Mouse (Mus musculus) G1E (cell line): ENCODE results near the gene Snrnp25.

Experiments used
- CTCF ChIP-seq: IDR thresholded peaks from 2 replicates; pipeline ENCODE4 v1.5.1; 2012; ENCODE audit warnings: low read depth, low read length, inconsistent platforms, mixed read lengths
- GATA1 ChIP-seq: IDR thresholded peaks from 2 replicates; pipeline ENCODE4 v1.6.1; 2012; ENCODE audit warnings: borderline replicate concordance, low read length, inconsistent platforms, mixed read lengths
- POLR2AphosphoS5 ChIP-seq: IDR thresholded peaks from 2 replicates; pipeline ENCODE4 v1.6.1; 2012; ENCODE audit warnings: low read depth, low read length, inconsistent platforms; ENCODE audit not compliant: insufficient replicate concordance
- TAL1 ChIP-seq: conservative IDR thresholded peaks from 2 replicates; pipeline ENCODE4 v1.6.1; 2012; ENCODE audit warnings: low read depth, low read length, inconsistent platforms, mixed read lengths

DNA sequence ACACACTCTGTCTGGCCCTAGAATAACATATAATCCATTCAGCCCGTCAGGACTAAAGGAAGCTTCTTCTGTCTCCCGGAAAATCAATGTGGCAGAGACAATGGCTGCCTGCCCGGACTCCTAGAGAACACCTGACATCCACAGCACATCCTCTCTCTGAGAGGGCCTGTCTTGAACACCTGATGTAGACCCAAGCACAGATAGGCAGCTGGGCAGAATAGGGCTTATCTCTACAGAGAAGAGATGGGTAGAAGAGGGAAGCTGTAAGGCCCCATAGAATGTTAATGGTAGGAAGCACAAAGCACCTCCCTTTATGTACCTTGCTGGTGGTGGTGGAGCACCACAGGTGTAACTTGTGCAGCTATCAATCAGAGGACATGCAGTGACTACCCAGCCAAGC is 37.0 kb downstream of the Snrnp25 start:
- TF ChIP-seq CTCF = no peak
- TF ChIP-seq GATA1 = no peak
- TF ChIP-seq TAL1 = no peak
- no peak for TF ChIP-seq POLR2AphosphoS5
